Mouse (Mus musculus) kidney, adult 2 months (tissue): Measurements from ENCODE around the gene Siglec1.

Experiments
- CTCF ChIP-seq: fragments of 200-500 bp; conservative IDR thresholded peaks from 2 replicates; pipeline ENCODE4 v1.5.1; 2011; ENCODE audit warnings: low read depth, mild to moderate bottlenecking, control low read depth, low read length, moderate library complexity, mixed read lengths; ENCODE audit not compliant: insufficient read depth, insufficient read length
- POLR2A ChIP-seq: fragments of 200-500 bp; IDR thresholded peaks from one replicate; pipeline ENCODE4 v1.6.1; 2011; ENCODE audit warnings: low read depth, low read length, control low read depth

DNA sequence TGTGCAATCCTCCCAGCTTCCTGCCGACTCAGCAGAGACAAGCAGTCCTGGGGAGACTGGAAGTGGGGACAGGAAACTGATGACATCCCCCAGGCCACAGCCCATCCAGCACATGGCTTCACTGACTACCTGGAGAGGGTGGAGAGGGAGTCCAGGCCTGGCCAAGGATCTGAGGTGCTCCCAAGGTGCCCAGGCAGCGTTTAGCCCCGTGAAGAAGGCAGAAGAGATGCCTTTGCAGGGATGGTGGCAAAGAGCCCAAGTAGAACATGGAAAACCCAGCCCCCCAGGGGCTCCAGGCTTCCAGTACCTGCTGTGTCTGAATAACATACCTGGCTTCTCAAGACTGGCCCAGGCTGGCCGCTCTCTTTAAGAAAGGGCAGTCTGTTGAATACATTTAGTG lies 2.0 kb upstream of the Siglec1 start:
- TF ChIP-seq POLR2A (no peak), CTCF (no peak)
